Comparison of ENCODE assay signal across 9 mouse cellular contexts in the genomic region with DNA sequence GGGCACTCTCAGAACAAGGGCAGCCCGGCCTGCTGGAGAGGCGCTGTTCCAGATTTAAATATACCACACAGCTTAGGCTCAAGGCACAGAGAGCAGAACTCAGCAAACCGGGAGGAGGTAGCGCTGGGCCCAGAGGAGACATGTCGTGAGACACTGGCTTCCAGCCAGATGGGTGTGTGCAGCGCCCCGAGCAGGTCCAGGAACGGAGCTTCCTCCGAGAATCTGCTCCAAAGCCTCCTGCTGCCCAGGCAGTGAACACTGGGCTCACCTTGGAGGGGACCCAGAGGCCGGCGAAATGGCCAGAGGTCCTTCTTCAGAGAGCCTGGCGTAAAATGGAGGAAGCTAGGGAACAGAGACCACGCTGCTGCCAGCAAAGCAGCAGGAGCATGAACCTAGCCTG.
DNase-seq lines count a peak whose midpoint lies in the region; ATAC-seq lines count a peak whose summit lies in the region.
"Had no signal": no experiment of that assay in that cellular context is flagged by ENCODE, and none has a peak within 500 bp of the region (broad histone marks: within the 10 kb centered on the region; RNA-seq: fewer than 3 reads in every experiment).

No protein-coding gene starts in this region.

- ATAC-seq in forebrain, embryonic 11.5 days (replicated peaks; ENCODE audit: low FRiP score) = no peak
- no peak for ATAC-seq in hindbrain, embryonic 13.5 days (ENCODE audit: low FRiP score)
- no peak for ATAC-seq in monocyte, adult 5-6 weeks (replicated peaks; ENCODE audit: insufficient number of reproducible peaks, low FRiP score, low TSS enrichment, poor library complexity, severe bottlenecking)

- no peak overlapping the region for H3K4me2 ChIP-seq in forebrain, embryonic 11.5 days (ENCODE audit: low read depth, low read length, severe bottlenecking)
- H3K4me2 ChIP-seq in hindbrain, embryonic 13.5 days = peak overlapping the region; percentile 35

- WGBS in forebrain, embryonic 10.5 days = 75% methylated on average over 13 of the region's 13 CpGs
- 73% methylated on average over 13 of the region's 13 CpGs for WGBS in forebrain, embryonic 11.5 days
- 46% methylated on average over 13 of the region's 13 CpGs for WGBS in hindbrain, embryonic 13.5 days

- peak; percentile 14 for DNase-seq in forebrain, embryonic 10.5 days (ENCODE audit: extremely low spot score, low spot score)
- no peak for DNase-seq in forebrain, embryonic 11.5 days (ENCODE audit: low spot score)
- peak; percentile 58 for DNase-seq in testis, postnatal 10 days (ENCODE audit: low spot score)
- DNase-seq in testis, postnatal 14 days (ENCODE audit: low spot score) = no peak
- DNase-seq in lung, postnatal 10 days = peak; percentile 72
- DNase-seq in T-cell, adult 2 months (ENCODE audit: low spot score) = no peak

- H3K9ac ChIP-seq in forebrain, embryonic 11.5 days (ENCODE audit: low read length) = no peak overlapping the region
- peak overlapping the region; percentile 30; the same call in 1 of the 2 replicates for H3K9ac ChIP-seq in hindbrain, embryonic 13.5 days

- peak overlapping the region; percentile 17; the same call in 1 of the 2 replicates for H3K27ac ChIP-seq in forebrain, embryonic 10.5 days
- H3K27ac ChIP-seq in forebrain, embryonic 11.5 days (ENCODE audit: low read depth, low read length) = no peak overlapping the region
- H3K27ac ChIP-seq in hindbrain, embryonic 13.5 days = peak overlapping the region; percentile 55
- H3K27ac ChIP-seq: kidney, postnatal 0 days had no signal

- H3K36me3 ChIP-seq in forebrain, embryonic 10.5 days (replicated peaks) = no peaks in the 10 kb centered on the region
- no peaks in the 10 kb centered on the region for H3K36me3 ChIP-seq in forebrain, embryonic 11.5 days (ENCODE audit: control insufficient read depth, insufficient read depth, low read length)
- H3K36me3 ChIP-seq in hindbrain, embryonic 13.5 days = no peaks in the 10 kb centered on the region

- 0 out of 2 replicates have a peak, but pooled peaks cover 6% of the 10 kb centered on the region for H3K27me3 ChIP-seq in forebrain, embryonic 10.5 days (ENCODE audit: poor library complexity, severe bottlenecking)
- H3K27me3 ChIP-seq in forebrain, embryonic 11.5 days (ENCODE audit: control insufficient read depth, insufficient read depth, low read length) = no peaks in the 10 kb centered on the region
- no peaks in the 10 kb centered on the region for H3K27me3 ChIP-seq in hindbrain, embryonic 13.5 days

- no peak overlapping the region for H3K4me3 ChIP-seq in forebrain, embryonic 10.5 days
- H3K4me3 ChIP-seq in forebrain, embryonic 11.5 days (ENCODE audit: low read depth, low read length) = no peak overlapping the region
- no peak overlapping the region for H3K4me3 ChIP-seq in hindbrain, embryonic 13.5 days

- H3K4me1 ChIP-seq in forebrain, embryonic 10.5 days = peaks cover 9% of the 10 kb centered on the region
- H3K4me1 ChIP-seq in forebrain, embryonic 11.5 days (replicated peaks; ENCODE audit: control insufficient read depth, insufficient read depth, low read length) = no peaks in the 10 kb centered on the region
- peaks cover 10% of the 10 kb centered on the region for H3K4me1 ChIP-seq in hindbrain, embryonic 13.5 days (replicated peaks)

- peaks cover 4% of the 10 kb centered on the region; the same call in 1 of the 2 replicates for H3K9me3 ChIP-seq in forebrain, embryonic 10.5 days
- H3K9me3 ChIP-seq in forebrain, embryonic 11.5 days (ENCODE audit: control insufficient read depth, low read length) = no peaks in the 10 kb centered on the region
- no peaks in the 10 kb centered on the region for H3K9me3 ChIP-seq in hindbrain, embryonic 13.5 days

Comparison
In these comparisons a context has a peak if more than half of its experiments do, and no peak if none do; other contexts are left out.
1. DNase-seq: peak in forebrain, embryonic 10.5 days (single experiment), testis, postnatal 10 days (single experiment) and lung, postnatal 10 days (single experiment); none in forebrain, embryonic 11.5 days (single experiment), testis, postnatal 14 days (single experiment) and T-cell, adult 2 months (single experiment).